Mouse (Mus musculus) kidney, embryonic 14.5 days (tissue): ENCODE results near the gene Fbp1. TPM values are rescaled to one million over a fixed set of nuclear protein-coding genes. Genes with fewer than 3 reads are reported as not detected.
A peak's percentile ranks its signal among the peaks of the same experiment; 100 is the strongest.
"Not testable (repeated sequence)": the region's sequence is repeated elsewhere in the genome, so short reads cannot be mapped to it uniquely, and the experiment has no call there.

Experiments used
- ATAC-seq: fragments of 200-750 bp; cut with Nextera tagmentation; 2 replicates; pipeline ENCODE4 v1.8.0; 2017; ENCODE audit warnings: moderate number of reproducible peaks, mild to moderate bottlenecking, moderate TSS enrichment, moderate library complexity; ENCODE audit not compliant: low FRiP score, low TSS enrichment
- H3K27ac ChIP-seq: fragments of 300-500 bp; sonication (generic); 2 replicates; pipeline ENCODE4 v1.5.1; 2014; ENCODE audit warnings: low read depth, mild to moderate bottlenecking, low read length, moderate library complexity, mixed read lengths
- H3K27me3 ChIP-seq: fragments of 300-500 bp; sonication (generic); 2 replicates; pipeline ENCODE4 v1.6.1; 2014; ENCODE audit warnings: mild to moderate bottlenecking, low read length; ENCODE audit not compliant: control insufficient read depth, insufficient read depth
- H3K36me3 ChIP-seq: fragments of 300-500 bp; sonication (generic); 2 replicates; pipeline ENCODE4 v1.6.1; 2014; ENCODE audit warnings: low read length, mixed read lengths; ENCODE audit not compliant: control insufficient read depth, insufficient read depth
- H3K4me1 ChIP-seq: fragments of 300-500 bp; sonication (generic); 2 replicates; pipeline ENCODE4 v1.6.1; 2014; ENCODE audit warnings: low read length, mixed read lengths; ENCODE audit not compliant: control insufficient read depth, insufficient read depth
- H3K4me2 ChIP-seq: fragments of 300-500 bp; sonication (generic); replicated peaks from 2 replicates; pipeline ENCODE4 v1.6.1; 2014; ENCODE audit warnings: low read depth, mild to moderate bottlenecking, low read length
- H3K4me3 ChIP-seq: fragments of 300-500 bp; sonication (generic); 2 replicates; pipeline ENCODE4 v1.5.1; 2014; ENCODE audit warnings: mild to moderate bottlenecking, low read length
- H3K9ac ChIP-seq: fragments of 300-500 bp; sonication (generic); 2 replicates; pipeline ENCODE4 v1.6.1; 2014; ENCODE audit warnings: low read depth, mild to moderate bottlenecking, low read length, moderate library complexity
- H3K9me3 ChIP-seq: fragments of 300-500 bp; sonication (generic); 2 replicates; pipeline ENCODE4 v1.6.1; 2016; ENCODE audit warnings: low read length; ENCODE audit not compliant: control insufficient read depth
- WGBS: fragments of 180-500 bp; shearing (Covaris S2); extraction: QIAGEN DNeasy Blood & Tissue Kit; methylation state at CpG from one replicate; pipeline ENCODE4 v1.1.7; 2014; 5-methylcytosine and 5-hydroxymethylcytosine counted together
- polyA plus RNA-seq: library from polyadenylated mRNA; unstranded; fragments of >200 nt; fragmentation: Nextera tagmentation; extraction: Ambion mirVana; gene quantifications from 2 replicates; pipeline ENCODE4 v1.2.1, GENCODE M21; 2014

Fbp1 gene
- 1.8 and 3.9 TPM in 2 replicates for polyA plus RNA-seq

GRCm38 (mm10) chr13:62887712-62888441, at the start of gene Fbp1:
Gene Fbp1, minus strand, starts transcription at chr13:62888282.
- Histone ChIP-seq H3K27ac (no peak within 1 kb of the TSS), H3K9ac (no peak within 1 kb of the TSS; the same call in 1 of the 2 replicates), H3K4me3 (peak within 1 kb of the TSS; percentile 35), H3K4me1 (peaks cover 5% of the 10 kb centered on the region; the same call in 1 of the 2 replicates), H3K4me2 (peak within 1 kb of the TSS; percentile 48), H3K27me3 (peaks cover 17% of the 10 kb centered on the region), H3K9me3 (no peaks in the 10 kb centered on the region), H3K36me3 (no peaks in the 10 kb centered on the region)
- ATAC-seq = peak; percentile 82
- 2% methylated on average over 29 of the region's 29 CpGs for WGBS

- no peaks in the 10 kb centered on the region for H3K27me3 ChIP-seq
- H3K9me3 ChIP-seq = no peaks in the 10 kb centered on the region
- H3K9ac ChIP-seq = no peak overlapping the region
- no peak overlapping the region for H3K4me2 ChIP-seq
- no peak for ATAC-seq
- no peaks in the 10 kb centered on the region for H3K4me1 ChIP-seq
- no peak overlapping the region for H3K27ac ChIP-seq
- no peaks in the 10 kb centered on the region for H3K36me3 ChIP-seq
- no peak overlapping the region for H3K4me3 ChIP-seq
- 67% methylated on average over 4 of the region's 4 CpGs for WGBS
Observed at GRCm38 (mm10) chr13:62932452-62932851, 44.4 kb upstream of the Fbp1 start.

DNA sequence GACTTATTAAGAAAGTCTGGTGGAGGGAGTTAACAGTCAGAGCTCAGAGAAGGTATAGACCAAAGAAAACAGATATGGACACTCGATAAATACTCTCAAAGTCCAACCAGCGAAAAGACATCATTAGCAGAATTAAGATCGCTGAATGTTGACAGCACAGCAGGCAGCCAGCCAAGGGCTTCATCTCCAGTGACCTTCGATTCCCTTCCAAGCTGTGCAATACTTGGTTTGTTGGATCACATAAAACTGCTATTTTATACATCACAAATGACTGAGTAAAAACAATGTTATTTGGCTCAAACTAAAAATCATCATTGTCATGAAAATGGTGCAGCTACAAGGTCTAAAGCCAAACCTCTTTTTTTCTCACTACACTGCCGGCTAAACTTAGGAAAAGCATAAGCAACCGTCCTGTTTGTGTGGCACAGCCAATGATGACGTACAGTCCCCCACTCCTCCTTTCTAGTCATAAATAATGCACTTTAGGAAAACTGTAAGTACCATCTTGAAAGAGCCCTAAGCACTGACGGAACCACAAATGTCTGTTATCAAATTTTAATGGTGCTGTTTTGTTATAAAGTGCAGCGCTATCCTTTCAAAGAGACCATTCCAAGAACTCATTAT, 41.8 kb upstream of the Fbp1 start:
- no peaks in the 10 kb centered on the region for H3K36me3 ChIP-seq
- H3K4me3 ChIP-seq = no peak overlapping the region
- H3K4me2 ChIP-seq = no peak overlapping the region
- no peak overlapping the region for H3K9ac ChIP-seq
- H3K9me3 ChIP-seq = no peaks in the 10 kb centered on the region
- H3K4me1 ChIP-seq = no peaks in the 10 kb centered on the region
- ATAC-seq = peak; percentile 49; the same call in 1 of the 2 replicates
- no peak overlapping the region; the same call in 1 of the 2 replicates for H3K27ac ChIP-seq
- H3K27me3 ChIP-seq = no peaks in the 10 kb centered on the region
- 52% methylated on average over 9 of the region's 9 CpGs for WGBS

DNA sequence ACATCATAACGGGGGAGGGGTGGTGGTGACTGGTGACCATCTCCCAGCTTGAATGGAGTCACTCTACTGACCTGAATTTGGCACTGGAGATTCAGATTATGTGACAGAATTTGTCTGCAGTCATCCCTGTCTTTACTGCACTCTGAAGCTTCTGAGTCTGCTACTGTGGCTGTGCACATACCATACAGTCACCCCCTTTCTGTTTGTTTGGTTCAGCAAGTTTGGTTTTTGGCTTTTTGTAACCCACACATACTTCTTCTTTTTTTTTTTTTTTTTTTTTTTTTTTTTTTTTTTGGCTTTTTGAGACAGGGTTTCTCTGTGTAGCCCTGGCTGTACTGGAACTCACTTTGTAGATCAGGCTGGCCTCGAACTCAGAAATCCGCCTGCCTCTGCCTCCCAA, 41.1 kb upstream of the Fbp1 start:
- not testable (repeated sequence) for H3K27ac ChIP-seq, H3K9ac ChIP-seq, H3K36me3 ChIP-seq, H3K4me2 ChIP-seq, H3K4me3 ChIP-seq, H3K27me3 ChIP-seq, H3K9me3 ChIP-seq, H3K4me1 ChIP-seq, ATAC-seq
- 100% methylated on average over 3 of the region's 3 CpGs for WGBS

DNA sequence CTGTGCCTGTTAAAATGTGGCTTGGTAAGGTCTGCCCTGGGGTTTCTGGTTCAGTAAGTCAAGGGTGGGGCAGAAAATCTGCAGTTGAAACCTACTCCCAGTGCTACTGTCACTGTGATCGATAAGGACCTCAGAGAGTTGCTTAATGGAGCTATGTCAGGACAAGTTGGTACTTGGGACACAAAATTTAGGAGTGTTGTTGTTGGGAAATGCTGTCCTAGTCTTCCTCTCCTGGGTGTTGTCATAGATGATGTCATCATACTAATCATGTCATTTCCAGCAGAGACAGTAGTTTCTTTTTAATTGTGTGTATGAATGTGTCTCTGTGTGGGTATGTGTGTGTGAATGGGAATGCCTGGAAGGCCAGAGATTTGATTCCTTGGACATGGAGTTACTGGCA, 39.4 kb upstream of the Fbp1 start:
- Histone ChIP-seq H3K27me3 (no peaks in the 10 kb centered on the region), H3K27ac (no peak overlapping the region), H3K4me2 (no peak overlapping the region), H3K9me3 (no peaks in the 10 kb centered on the region), H3K36me3 (no peaks in the 10 kb centered on the region), H3K4me1 (no peaks in the 10 kb centered on the region), H3K4me3 (no peak overlapping the region), H3K9ac (no peak overlapping the region)
- ATAC-seq = no peak
- 77% methylated on average over 1 of the region's 1 CpGs for WGBS

DNA sequence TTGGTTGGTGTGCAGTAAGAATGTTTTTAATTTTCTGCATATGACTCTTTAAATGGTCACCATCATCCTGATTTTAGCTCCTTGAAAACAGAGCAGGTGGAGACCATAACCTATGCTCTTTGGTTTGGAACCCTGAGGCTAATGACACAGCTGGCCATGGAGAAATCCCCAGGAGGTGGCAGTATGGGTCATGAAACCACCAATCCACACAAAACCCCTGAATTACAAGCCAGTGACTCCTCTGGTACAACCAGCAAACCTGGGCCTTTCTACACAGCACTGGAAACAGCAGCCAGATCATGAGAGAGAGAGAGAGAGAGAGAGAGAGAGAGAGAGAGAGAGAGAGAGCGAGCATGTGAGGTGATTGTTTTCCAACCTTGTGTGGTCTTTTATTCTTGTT, 38.4 kb upstream of the Fbp1 start:
- no peak overlapping the region for H3K27ac ChIP-seq
- H3K4me1 ChIP-seq = no peaks in the 10 kb centered on the region
- no peaks in the 10 kb centered on the region for H3K9me3 ChIP-seq
- H3K27me3 ChIP-seq = no peaks in the 10 kb centered on the region
- no peaks in the 10 kb centered on the region for H3K36me3 ChIP-seq
- no peak overlapping the region for H3K9ac ChIP-seq
- peak; percentile 61; the same call in 1 of the 2 replicates for ATAC-seq
- 50% methylated on average over 1 of the region's 1 CpGs for WGBS
- H3K4me3 ChIP-seq = no peak overlapping the region
- H3K4me2 ChIP-seq = no peak overlapping the region

- H3K36me3 ChIP-seq = no peaks in the 10 kb centered on the region
- H3K9ac ChIP-seq = no peak overlapping the region
- H3K27me3 ChIP-seq = no peaks in the 10 kb centered on the region
- no peak for ATAC-seq
- 68% methylated on average over 8 of the region's 8 CpGs for WGBS
- H3K27ac ChIP-seq = no peak overlapping the region
- no peak overlapping the region for H3K4me2 ChIP-seq
- H3K9me3 ChIP-seq = no peaks in the 10 kb centered on the region
- H3K4me3 ChIP-seq = no peak overlapping the region
- H3K4me1 ChIP-seq = no peaks in the 10 kb centered on the region
Observed at GRCm38 (mm10) chr13:62923182-62923581, 35.1 kb upstream of the Fbp1 start.

DNA sequence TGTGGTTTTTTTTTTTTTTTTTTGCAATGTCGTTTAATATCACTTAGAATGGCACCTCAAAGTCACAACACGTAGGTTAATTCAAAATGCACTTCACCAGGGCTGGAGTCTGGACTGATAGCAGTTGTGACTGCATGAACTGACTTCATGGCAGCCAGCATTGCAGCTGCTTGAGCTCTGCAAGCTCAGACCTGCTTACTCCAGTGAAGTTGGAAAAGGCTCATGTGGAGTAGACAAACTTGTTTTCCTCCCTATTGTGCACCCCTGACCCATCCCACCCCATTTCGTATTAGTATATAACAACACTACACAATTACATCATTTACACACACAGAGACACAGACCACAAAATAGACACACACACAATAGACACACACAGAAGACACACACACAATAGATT, 34.6 kb upstream of the Fbp1 start:
- no peak overlapping the region for H3K27ac ChIP-seq
- 77% methylated on average over 3 of the region's 3 CpGs for WGBS
- H3K4me2 ChIP-seq = no peak overlapping the region

DNA sequence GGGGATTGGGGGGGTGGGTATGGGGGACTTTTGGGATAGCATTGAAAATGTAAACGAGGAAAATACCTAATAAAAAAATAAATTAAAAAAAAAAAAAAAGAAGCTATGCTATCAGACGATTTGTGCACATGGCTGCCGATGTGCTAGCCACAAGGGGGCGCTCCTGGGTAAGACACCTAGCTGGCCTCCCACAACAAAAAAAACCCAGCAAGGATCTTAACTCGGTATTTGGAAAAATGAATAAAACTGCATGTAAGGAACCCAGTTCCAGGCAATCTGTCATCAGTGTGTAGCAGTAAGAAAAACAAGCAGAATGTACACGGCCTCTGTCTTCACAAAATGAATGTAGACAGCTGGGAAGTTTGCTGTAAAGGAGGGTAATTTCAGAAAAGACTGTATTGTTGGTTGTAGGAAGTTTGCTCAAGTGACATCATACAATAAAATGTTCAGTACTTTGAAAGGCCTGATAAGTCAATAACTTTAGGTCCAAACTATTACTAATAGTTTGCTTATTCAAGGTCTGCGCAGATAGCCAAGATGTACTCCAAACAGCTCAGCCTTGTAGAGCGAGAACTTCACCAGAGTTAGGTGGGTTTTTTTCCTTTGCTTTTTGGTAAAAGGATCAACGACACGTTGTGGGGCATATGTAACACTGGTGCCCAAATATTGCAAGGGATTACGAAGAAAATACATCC, 31.7 kb upstream of the Fbp1 start:
- Histone ChIP-seq H3K4me1 (no peaks in the 10 kb centered on the region), H3K9me3 (no peaks in the 10 kb centered on the region), H3K4me3 (no peak overlapping the region), H3K36me3 (no peaks in the 10 kb centered on the region), H3K4me2 (no peak overlapping the region), H3K27ac (no peak overlapping the region), H3K27me3 (no peaks in the 10 kb centered on the region), H3K9ac (no peak overlapping the region)
- WGBS = 40% methylated on average over 10 of the region's 11 CpGs
- no peak for ATAC-seq

More for the DNA sequence above, 34.6 kb upstream of the Fbp1 start:
- ATAC-seq = no peak
- Histone ChIP-seq H3K27me3 (no peaks in the 10 kb centered on the region), H3K9me3 (no peaks in the 10 kb centered on the region), H3K4me3 (no peak overlapping the region), H3K36me3 (no peaks in the 10 kb centered on the region), H3K9ac (no peak overlapping the region), H3K4me1 (no peaks in the 10 kb centered on the region)
